Mouse (Mus musculus) induced T-regulatory cell, adult 2 months (primary cell): Measurements from ENCODE around the gene Gemin4.

Source experiments
- DNase-seq: peaks from one replicate; pipeline ENCODE4 v3.0.0-alpha.2; 2012; ENCODE audit warnings: low read depth

The Gemin4 gene

DNA sequence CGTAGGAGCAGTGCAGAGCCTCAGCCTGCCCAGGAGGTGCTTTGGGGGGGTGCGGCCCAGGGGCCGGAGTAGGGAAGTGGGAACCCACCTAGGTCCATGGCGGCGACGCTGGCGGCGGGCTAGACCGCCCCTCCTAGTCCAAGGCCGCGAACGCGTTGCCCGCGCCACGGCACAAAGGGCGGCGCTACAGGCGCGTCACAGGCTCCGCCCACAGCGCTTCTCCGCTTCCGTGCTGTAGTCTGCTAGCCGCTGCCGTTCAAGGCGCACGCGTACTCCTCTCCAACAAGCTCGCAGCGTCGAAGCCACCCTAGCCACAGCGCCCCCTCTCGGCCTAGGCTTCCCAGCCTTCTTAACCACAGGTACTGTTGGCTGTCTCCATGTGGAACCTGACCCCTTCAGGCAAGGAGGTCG lies at the start of gene Gemin4, which contains the start of gene Dbil5:
Gene Gemin4 (minus strand): TSS at position 275 of the 411 bp plus-strand sequence.
Gene Dbil5 (plus strand): TSS at position 219 of the 411 bp plus-strand sequence.
- peak; percentile 99 for DNase-seq

DNA sequence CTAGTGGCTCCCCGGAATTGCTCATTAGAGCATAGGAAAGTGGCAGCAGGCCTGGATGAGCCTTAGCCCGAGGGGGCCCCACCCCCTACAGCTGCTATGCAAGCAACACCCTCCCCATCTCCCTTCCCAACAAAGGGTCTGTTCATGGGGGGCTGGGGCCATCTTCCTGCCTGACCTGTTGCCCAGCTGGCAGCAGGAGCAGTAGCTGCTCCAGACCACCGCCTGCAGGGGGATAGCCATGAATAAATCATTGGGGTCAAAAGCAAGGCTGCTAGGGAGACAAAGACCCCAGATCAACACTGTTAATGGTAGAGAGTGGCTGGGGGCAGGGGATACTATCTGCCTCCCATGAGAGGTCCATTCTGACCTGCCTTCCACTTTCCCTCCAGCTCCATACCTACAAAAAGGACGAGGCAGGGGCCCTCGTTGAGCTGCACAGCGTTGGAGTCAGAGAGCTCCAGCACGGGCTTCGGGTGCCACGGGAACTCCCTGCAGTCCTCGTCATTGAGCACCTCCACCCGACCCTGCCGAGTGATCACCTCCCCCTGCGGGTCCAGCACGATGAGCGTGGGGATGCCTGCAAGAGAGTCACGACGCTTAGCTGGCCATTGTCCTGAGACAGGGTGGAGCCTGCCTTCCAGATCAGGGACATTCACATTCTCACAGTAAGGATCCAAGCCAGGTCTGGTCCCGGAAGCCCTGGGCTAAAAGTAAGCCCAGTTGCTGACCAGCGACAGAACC lies 45.3 kb upstream of the Gemin4 start:
- DNase-seq, result no peak

DNA sequence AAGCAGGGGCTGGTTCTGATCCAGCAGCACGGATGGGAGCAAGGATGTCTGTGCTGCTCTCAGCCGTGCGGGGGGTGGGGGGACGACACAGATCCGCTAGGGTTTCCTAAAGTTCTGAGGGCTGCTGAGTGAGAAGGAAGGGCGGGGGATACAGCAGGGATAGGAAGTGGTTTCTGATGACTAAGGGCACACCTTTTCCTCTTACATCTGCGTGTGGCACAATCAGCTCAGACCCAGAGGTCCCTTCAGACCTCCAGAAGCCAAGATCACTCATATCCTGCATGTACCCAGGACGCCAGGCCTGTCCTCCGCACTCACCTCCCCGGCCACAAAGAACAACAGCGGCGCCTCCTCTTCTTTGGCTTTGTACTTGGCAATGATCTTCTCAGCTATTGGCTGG lies 43.8 kb upstream of the Gemin4 start:
- DNase-seq, result peak; percentile 69

DNA sequence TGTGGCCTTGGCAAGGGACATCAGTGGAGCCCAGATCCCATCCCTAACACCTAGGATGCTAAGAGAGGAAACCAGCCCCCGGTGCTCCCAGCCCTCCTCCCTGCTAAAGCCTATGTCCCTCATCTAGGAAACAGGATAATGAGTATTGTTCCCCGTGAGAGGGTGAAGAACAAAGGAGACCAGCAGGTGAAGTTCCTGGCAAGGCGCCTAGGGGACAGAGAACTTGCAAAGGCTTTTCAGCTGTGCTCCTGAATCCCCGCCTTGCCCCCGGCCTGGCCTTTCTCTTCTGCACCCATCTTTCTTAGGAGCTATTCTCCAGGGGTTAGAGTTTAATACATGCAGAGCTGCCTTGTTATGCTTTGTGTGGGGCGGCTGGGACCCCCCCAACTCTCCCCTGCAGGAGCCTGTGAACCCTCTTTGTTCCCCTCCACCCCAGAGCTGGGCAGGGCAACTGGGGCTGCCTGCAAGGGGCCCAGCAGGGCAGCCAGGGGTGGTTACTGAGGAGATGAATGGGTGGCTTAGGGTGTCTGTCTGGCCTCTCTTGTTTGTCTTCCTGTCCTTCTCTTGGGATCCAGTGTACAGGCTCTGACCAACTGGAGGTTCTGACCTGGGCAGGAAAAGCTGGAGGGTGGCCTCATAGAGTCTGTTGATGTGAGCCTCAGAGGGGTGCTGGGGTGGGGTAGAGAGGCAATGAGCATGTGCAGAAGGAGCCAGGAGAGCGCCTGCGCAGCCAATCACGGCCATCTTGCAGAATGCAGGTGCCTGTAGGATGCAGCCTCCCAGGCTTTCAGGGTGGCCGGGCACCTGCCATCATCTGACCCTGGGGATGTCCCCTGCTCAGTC lies 43.0 kb upstream of the Gemin4 start:
- no peak for DNase-seq

DNA sequence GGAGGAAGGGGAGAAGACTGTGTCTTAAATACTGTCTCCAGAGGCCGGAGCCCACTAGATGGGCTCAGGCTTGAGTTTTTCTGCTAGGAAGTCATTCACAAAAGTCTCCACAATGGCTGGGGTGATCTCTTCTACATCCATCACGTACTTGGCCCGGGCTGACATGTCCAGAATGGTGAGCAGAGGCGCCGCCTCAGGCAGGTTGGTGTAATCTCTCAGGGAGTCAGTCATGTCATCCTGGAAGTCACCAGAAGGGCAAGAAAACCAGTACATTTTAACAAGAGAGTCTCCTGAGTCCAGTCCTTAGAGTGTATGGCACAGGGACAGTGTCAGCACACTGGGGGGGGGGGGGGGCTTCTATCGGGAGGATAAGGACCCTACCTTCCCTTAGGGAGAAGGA lies 41.0 kb upstream of the Gemin4 start:
- no peak for DNase-seq

DNA sequence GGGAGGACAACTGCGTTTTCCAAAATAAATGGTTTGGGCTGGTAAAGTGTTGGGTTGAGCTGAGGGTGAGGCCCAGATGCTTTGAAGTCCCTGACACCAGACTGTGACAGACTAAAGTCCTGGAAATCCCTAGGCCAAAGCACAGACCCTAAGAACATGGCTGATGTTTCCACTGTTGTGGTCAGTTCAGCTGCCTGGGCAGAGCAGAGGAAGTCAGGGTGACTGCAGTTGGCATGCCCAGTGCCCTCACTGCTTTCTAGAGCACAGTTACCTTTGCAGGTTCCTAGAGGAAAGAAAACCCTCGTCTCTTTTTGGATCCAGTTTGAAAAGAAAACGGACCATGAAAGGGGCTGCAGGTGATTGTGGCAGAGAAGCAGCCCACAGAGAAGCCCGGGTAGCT lies 39.9 kb upstream of the Gemin4 start:
- DNase-seq, result no peak

DNA sequence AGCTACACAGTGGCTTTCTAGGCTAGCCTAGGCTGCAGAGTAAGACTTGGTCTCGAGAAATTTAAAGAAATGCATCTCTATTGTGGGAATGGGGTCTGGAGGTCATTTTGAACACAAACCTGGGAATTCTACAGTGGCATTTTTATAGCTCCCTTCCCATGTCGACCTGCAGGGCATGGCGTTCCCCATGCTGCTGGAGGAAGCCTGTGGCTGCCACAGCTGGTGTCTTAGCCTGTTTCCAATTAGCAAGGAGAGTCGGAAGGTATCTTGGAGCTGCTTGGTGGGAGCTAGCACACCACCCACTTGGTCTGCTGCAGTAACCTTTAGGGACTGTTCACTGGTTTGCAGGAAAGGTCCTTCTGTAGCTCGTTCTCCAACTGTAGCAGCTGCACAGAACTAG lies 38.7 kb upstream of the Gemin4 start:
- DNase-seq, result no peak

DNA sequence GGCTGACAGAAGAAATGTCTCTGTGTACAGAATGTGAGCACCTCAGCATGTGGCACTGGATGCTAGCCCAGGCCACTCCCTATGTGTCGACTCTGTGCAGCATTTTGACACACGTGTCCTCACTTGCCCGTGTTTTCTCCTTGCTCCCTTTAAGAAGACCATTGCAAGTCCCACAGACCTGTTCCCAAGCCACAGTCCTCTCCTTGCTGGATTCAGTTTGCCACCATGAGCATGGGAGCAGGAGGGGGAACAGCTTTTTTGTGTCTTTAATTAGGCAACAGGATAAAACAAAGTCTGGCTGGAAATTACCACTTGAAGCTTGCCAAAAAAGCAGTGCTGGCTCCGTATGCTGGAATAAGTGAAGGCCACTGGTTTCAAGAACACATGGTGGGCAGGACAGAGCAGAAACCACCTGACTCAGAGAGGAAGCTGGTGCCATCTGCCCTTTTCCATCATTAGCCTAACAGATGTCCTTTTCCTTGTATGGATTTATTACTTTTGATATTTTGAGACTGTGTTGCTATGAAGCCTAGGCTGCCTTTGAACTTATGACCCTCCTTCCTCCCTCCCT lies 38.1 kb upstream of the Gemin4 start:
- DNase-seq, result no peak

DNA sequence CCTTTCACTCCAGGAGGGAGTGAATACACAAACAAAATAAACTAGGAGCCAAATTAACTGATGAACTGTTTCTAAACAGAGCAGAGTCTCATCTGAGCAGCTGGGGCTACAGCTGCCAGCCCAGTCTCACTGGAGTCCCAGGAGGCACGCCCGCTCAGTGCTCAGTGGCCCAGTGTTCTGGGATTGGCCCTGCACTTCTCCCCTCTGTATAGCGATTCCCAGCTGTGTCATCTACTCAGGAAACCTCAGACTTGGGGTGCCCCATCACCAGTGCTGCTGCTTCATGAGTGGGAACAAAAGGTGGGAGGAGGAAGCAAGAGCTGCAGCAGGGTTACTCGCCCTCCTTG lies 36.4 kb upstream of the Gemin4 start:
- no peak for DNase-seq

DNA sequence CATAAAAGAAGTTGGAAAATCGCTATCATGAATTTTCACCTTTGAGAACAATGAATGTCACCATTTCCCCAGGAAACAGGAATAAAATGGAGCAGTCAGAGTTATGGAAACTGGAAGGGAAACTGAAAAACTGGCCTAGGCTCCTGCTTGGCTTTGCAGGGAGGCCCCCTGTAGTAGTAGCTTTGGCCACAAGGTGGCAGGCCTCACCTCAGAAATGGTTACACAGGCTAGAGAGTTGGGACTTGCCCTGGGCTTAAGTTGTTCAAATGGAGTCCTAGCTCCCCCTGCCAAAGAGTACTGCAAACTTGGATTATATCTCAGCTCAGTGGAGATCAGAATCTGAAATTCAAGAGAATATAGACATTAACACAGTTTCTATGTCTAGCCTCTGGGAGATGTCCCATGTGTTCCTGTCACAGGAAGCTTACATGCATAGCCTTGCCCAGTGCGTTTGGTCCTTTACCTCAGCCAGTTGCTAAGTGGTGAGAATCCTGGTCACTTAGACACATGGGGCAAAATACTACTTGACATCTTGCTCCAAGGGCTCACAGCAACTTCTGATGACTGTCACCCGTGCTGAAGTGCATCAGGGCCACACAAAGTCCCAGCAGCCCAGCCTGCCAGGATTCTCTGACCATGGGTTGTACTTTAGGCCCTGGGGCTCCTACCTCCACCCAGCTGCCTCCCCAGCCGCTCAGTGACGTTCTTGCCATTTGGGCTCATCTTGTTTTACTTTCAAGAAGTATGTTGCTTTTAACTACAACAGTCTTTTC lies 35.9 kb upstream of the Gemin4 start:
- peak; percentile 89 for DNase-seq

DNA sequence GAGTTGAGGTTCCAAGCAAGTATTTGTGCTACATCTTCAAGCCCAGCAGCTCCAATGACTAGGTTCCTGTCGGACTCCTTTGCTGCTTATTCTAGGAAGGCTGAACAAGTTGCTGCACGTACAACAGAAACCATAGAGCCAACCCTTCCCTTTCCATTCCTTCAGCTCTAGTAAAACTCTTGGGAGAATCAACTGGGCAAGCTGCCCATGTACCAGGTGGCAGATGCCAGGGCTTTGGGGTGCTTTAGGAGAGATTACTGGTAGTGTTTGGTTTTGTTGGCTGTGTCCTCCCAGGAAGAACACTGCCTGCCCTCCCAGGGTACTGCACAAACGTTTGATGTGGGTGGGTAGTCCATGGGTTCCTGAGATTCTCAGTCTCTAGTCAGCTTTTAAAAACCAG lies 34.6 kb upstream of the Gemin4 start:
- DNase-seq, result no peak

DNA sequence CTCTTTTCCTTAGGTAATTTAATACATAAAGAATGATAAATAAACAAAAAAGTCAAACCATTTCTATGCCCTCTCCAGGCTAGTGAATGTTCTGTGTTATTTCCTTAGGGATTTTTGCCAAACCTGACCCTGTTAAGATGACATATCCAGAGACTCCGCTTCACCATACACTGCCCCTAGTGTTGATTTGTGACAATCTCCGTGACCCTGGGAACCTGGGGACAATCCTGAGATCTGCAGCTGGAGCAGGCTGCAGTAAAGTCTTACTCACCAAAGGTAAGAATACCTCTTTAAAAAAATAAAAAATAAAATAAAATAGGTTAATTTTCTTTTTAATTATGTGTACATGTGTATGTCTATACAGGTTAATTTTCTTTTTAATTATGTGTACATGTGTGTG lies 29.8 kb upstream of the Gemin4 start:
- no peak for DNase-seq

DNA sequence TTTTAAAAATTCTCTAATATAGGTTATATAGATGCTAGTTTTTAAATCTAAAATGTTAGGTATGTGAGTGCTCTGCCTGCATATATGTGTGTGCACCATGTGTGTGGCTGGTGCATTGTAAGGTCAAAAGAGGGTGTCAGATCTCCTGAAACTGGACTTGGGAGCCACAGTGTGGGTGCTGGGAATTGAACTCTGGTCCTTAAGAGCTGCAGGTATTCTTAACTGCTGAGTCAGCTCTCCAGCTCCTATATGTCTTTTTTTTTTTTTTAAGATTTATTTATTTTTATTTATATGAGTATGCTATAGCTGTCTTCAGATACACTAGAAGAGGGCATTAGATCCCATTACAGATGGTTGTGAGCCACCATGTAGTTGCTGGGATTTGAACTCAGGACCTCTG lies 29.0 kb upstream of the Gemin4 start:
- no peak for DNase-seq

DNA sequence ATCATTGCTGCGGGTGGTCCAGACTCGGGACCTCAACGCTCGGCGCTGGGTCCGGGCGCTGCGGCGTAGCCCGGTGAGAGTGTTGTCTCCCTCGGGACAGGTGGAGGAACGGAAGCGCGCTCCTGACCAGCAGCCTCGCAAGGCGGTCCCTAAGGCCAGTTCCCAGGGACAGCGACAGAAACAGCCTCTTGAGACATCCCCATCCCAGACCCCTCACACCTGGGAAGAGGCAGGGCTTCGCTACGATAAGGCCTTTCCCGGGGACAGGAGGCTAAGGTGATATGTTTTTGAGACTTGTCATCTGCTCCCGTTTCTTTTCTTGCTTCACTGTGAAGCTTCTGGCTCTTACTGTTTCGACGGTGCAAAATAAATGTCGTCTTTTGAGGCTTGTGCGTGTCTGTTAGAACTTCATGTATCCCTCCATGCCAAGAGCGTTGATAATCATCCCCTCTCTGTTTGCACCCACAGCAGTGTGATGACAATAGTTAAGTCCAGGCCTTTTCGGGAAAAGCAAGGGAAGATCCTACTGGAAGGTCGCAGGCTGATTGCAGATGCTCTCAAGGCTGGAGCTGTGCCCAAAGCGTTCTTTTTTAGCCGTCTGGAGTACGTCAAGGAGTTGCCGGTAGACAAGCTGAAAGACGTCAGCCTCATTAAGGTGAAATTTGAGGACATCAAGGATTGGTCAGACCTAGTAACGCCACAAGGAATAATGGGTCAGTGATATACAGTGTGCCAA lies 26.5 kb upstream of the Gemin4 start:
- DNase-seq, result no peak

DNA sequence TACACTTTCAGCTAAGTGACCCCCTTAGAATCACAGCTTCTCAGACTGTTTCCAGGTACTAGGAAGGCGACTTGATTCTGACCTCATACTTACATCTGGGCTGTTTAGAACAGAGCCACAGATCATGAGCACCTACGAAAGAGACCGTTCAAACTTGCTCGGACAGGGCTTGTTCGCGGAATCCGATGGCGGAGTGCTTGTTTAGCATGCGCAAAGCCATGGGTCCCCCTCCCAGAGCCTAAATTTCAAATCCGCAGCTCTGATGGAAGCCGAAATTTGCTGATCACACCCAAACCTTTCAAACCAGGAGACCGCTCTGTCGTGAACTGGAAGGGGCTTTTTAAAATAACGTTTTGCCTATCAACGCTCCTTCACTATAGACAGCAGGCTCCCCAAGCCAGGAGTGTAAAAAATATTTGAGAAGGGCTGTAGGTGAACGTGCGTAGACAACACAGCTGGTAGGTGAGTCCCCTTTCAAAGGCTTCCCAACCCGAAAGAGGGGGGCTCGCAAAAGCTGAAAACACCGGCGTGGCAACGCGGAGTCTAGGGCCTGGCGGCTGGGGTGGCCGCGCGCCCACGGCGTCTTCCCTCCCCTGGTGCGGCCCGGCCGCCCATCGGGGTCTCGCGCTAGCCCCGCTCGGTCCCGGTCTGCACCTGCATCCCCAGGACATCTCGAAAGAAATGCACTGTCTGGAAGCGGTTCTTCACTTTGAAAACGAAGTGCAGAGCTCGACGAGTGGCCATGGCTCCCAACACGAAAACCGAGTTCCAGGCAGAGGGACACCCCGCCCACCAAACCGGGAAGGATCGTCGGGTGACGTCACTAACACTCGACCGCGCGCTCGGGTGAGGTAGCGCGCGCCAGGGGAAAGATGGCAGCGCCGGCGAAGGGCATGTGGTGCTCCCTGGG lies 25.7 kb upstream of the Gemin4 start, which contains the start of the genes Mrm3 and Glod4:
Gene Mrm3 (plus strand): TSS at position 815 of the 910 bp plus-strand sequence.
Gene Glod4 (minus strand): TSS at position 825 of the 910 bp plus-strand sequence.
- peak; percentile 92 for DNase-seq

DNA sequence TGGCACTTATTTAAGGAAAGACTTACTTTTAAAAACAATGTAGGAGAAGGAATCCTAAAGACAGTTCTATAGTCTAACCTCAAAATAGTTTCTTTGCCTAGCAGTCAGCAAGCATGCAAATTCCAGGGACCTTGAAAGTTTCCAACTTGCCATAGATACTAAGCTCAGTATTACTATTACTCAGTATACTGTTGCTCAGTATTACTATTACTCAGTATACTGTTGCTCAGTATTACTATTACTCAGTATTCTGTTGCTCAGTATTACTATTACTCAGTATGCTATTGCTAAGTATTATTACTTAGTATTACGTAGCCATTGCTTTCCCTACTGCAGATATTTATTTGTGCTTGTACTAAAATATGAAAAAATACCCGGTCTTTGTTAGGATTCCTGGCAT lies 22.3 kb upstream of the Gemin4 start:
- DNase-seq, result no peak

DNA sequence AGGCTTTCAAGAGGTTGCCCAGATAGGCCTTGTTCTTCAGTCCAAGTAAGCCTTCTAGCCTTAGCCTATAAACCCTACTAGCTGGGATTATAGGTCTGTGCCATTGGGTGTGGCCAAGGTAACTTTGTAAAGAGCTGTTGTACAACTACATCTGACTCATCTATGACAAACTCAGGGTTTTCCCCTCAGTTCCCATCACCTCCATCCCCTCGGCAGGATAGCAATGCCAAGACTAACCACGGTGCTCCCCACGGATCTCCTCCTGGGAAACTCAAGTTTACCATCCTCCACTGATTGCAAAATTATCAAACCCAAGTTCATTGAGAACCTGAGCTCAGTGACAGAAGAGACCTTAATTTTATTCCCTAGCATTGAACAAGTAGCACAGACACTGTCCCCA lies 18.7 kb upstream of the Gemin4 start:
- DNase-seq, result no peak

DNA sequence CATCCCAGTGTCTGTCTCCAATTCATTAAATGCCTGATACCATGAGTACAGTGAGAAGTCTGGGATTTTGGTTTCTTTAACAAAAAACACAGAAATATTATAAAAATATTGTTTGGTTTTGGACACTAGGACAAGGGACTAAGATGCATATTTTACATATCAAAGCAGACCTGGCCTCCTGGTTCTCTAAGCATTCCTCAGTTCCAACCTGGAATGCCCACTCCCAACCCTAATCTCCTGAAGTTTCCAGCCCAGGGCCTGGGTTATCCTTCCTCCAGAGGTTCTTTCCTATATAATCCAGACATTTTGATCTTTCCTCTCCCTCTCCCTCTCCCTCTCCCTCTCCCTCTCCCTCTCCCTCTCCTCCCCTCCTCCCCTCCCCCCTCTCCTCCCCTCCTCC lies 7.6 kb upstream of the Gemin4 start:
- DNase-seq, result no peak

DNA sequence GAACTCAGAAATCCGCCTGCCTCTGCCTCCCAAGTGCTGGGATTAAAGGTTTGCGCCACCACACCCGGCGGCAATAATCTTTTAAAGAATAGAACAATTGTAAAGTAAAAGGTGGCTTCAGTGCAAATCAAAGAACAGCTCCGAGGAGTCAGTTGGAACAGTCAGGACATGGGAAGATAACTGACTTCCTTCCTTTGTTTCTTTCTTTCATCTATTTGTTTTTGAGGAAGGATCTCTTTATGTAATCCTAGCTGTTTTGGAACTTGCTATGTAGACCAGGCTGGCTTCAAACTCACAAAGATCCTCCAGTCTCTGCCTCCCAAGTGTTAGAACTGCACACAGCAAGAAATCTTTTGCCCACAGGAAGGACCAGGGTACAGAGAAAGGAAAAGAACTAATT lies 7.2 kb upstream of the Gemin4 start:
- no peak for DNase-seq

DNA sequence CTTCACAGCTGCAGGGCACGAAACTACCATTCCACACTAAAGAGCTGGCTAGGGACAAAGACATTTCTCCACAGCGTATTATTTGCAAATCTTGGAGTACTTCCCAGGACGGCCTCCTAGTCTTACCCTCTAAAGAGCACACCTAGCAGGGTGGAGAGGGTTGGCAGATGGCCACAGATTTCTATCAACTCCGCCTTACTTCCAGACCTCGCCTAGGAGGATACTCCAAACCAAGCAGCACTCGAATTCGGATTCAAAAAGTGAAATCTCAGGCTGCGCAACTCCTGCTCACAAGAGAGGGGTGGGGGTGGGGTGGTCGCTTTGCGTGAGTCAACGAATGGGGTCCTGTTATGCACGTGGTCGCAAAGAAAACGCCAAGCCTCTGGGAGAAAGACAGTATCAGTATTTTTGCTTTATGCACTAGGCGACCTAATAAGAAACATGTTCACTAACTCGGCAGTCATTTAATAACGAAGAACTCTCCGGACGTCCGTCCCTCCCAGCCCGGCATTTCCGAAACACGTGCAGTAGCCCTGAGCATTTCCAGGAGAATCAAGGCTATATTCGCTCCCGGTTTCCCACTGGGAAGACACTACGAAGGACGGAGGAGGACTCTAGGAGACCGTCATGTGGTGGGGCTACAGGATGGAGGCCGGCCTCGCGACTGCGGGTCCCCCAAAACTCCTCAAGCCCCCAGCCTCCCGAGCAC lies 629 bp downstream of the Gemin4 start:
- DNase-seq, result no peak
